Mouse (Mus musculus): ENCODE results near the gene Catsper2.

Catsper2 gene

DNA sequence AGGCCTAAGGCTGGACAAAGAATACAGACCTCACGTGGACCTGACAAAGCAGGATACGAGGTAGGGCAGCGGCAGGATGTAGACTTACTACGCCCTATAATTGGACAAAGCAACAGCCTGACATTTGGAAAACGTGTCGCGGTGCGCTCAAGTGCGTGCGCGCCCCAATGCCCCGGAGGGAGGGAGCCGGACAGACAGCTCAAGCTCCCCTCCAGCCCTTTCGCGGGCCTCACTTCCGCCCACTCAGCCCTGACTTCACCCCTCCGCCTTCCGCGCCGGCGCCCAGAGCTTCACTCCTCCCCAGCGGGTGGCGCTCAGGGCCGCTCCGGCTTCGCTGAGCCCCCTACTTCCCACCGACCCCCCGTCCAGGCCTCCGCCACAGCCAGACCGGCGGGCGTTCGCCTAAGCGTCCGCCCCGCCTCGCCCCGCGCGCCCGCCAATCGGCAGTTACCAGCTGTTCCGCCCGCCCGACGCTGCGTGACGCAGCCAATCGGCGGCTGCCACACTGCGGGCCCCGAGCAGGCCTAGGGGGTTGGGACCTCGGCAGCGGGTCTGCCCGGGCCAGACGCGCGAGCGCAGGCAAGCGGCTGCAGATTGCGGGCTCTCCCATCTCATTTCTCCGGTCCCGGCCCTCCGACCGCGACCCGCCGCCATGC lies at the start of gene Catsper2, which contains the start of gene Pdia3:
Gene Catsper2 (minus strand): TSS at position 406 of the 656 bp plus-strand sequence.
Gene Pdia3 (plus strand): TSS at position 389 of the 656 bp plus-strand sequence.
- peak; percentile 89 for DNase-seq (ENCODE audit: low spot score)

DNA sequence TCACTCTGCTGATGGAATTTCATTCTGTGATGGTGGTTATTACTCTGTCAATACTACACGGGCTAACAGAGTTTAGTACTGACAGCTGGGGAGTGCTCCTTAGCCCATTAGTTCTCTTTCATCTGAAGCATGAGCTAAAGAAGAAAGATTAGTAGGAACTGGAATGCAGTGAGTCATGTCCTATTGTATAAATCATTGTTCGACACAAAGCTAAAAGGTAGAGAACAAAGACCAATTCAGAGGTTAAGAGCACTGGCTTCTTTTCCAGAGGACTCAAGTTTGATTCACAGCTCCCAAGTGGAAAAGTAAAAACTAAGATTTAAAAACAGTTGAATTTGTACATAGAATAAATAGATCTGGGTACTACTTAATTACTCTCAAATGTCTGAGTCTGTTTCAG lies 46.5 kb upstream of the Catsper2 start:
- DNase-seq (ENCODE audit: low spot score) = no peak

DNA sequence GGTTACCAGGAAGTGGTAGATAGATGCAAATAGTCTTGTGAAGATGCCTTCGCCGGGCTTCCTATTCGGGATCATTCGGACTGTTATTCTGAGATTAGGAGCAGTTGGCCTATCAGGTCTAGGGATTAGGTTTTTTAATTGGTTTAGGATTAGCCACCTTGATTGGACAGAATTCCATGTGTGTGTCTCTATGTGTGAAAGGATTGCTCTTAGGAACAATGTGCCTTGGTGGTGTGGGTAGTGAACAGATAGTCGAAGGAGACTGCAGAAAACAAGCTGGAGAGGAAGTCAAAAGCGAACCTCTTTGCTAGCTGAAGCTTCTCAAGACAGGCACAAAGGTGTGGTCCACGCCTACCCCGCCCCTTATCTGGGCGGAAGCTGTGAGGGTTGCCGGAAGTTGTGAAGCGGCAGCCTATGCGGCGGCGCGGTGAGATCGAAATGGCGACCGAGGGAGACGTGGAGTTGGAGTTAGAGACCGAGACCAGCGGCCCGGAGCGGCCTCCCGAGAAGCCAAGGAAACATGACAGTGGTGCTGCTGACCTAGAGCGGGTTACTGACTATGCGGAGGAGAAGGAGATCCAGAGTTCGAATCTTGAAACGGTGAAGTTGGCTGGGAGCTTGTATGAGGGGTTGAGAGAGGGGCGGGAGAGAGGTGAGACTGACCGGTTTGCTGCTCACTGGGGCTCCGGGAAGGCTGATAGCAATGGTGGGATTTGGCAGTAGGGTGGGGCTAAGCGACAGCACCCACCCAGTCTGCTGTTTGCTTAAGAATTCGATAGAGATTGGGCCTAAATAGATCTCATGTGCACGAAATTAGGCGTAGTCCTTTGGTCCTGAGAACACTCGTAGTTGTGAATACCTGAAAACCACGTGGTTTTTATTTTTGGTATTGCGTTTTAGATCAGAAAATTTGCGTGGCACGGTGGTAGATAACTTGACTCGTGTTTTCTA lies 43.4 kb upstream of the Catsper2 start, which contains the start of gene Serinc4:
Gene Serinc4 (minus strand): TSS at position 90 of the 951 bp plus-strand sequence.
- DNase-seq (ENCODE audit: low spot score) = peak; percentile 62

DNA sequence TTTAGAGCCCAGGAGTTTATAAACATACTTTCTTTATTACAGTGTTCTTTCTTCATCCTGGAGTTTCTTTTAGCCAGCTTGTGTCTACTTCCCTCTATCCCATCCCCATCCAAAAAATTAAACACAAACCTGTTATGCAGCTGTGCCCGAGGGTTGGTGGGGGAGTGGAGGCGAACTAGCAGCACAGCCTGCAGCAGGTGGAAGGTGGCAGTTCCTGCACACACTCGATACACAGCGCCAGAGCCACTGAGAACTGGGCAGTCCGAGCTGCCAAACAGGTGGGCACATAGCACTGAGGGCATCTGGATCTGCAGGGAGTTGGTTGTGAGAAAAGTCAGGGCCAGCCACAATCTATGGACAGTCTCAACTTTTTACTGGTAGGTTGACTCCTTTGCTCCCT lies 41.9 kb upstream of the Catsper2 start:
- DNase-seq (ENCODE audit: low spot score) = no peak

DNA sequence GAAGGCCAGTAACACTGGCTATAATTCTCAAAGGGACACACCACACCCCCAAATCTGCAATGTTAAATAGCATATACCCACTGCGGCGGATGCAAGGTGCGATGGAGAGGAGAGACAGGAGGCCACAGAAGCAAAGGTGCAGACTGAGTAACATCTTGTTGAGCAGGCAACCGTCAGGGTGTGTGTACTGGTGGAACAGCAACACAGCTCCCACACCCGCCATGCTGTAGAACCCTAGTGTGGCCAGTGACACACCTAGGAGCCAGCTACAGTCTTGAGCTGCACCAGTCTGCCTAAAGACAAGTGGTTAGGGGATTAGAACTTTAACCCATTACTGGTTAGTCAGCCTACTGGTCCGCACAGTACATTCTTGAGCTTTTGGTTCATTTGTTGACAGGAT lies 40.3 kb upstream of the Catsper2 start:
- no peak for DNase-seq (ENCODE audit: low spot score)

DNA sequence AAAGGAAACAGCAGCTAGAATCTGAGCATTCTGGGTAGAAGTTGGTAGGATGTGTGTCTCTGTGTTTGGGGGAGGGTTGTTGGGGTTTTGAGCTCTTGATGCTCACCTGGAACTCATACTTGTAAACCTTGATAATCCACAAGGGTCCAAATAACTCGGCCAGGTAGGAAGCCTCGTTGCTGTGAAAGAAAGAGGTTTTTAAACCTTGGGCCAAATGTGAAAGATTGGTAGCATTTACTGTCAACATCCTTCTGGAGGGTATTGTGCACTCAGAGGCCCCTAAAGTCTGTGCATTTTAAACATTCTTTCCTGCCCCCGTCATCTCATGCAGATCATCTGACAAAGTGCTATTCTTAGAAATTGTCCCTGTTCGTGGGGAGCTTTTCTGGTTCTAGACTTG lies 39.4 kb upstream of the Catsper2 start, which contains the start of gene Hypk:
Gene Hypk (plus strand): TSS at position 301 of the 400 bp plus-strand sequence.
- DNase-seq (ENCODE audit: low spot score) = no peak

DNA sequence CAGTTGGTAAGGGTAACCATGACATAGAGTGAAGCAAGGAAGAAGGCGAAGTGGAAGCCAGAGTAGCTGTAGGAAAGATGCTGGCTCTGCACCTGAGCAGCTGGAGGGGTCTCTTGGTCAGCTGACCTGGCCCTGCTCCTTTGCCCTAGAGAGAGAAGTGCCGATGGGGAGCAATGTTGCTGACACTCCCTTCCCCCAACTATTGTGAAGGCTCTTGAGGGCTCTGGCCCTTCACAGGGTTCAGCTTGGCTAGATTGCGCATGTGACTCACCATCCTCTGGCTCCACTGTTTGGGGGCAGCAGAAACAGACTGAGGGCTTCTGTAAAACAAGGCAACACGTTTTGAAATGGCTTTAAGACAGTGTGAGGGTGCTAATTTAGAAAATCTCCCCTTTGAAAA lies 38.8 kb upstream of the Catsper2 start:
- DNase-seq (ENCODE audit: low spot score) = no peak

DNA sequence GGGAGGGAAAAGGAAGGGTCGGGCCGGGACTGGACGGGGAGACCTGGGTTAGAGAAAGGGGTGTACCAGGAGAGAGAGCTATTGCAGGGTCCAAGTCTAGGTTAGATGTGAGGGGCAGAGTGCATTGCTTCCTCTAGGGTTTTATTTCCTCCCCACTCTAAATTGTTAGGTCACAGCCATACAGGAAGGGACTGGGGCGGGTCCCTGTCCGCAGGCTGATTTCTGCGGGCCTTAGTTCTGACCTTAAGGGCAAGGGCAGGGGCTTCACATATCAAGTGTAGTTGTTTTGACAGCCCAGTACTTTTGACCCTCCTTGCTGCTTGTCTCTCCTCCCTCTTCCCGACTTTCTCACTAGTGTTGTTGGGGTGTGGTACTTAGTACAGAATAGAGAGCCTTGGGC lies 36.5 kb upstream of the Catsper2 start:
- DNase-seq (ENCODE audit: low spot score) = no peak

DNA sequence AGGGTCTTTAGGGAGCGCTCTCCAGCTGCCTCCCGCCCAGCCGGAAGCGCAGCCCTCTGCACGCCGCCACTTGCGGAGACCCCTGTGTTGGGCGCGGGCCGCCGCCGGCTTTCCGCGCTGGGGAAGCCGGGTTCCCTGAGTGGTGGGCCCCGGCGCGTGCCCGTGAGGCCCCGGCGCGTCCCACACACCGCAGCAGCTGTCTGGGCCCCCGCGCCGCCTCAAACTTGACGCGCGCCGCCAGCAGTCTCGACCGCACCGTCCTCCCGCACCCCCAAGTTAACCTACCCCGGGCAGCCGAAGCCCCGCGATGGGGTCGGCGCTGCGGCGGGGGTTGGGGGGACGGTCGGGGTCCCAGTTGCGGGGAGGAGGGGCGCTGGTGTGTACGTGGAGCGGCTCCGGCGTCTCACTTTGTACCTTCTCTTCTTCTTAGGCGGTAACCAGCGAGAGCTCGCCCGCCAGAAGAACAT lies 36.0 kb upstream of the Catsper2 start:
- no peak for DNase-seq (ENCODE audit: low spot score)

DNA sequence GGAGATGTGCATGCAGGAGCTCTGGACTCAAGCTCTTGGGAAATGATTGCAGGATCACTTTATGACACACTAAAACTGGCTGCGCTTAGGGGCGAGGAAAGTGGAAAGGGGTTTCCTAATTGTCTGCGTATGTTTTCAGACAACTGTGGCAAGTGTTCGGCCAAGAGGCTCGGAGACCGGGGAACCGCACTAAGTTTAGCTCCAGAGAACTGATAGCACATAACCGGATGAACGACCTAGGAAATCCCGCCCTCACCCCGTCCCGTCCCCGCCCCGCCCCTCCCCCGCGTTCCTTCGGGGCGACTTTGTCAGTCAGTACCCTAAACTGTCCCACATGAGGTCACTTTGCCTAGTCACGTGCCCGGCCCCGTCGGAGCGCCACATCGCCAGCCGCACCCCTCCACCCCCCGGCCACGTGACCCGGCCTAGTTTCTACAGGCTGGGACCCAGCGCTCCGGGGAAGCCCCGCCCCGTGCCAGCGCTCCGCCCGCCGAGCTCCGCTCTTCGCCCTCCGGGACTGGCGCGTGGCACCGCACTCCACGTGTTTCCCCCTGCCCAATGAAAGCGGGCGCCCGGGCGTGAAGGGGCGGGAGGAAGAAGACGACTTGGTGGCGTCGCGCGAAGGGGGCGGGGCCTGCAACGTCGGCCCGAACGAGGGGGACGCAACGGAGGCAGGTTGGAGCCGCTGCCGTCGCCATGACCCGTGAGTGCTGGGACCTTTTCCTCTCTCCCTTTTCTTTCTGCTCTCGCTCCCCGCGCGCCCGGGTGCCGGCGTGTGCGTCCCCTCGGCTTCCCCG lies 35.3 kb upstream of the Catsper2 start, which contains the start of gene Serf2:
Gene Serf2 (plus strand): TSS at position 457 of the 797 bp plus-strand sequence.
- DNase-seq (ENCODE audit: low spot score) = peak; percentile 99

DNA sequence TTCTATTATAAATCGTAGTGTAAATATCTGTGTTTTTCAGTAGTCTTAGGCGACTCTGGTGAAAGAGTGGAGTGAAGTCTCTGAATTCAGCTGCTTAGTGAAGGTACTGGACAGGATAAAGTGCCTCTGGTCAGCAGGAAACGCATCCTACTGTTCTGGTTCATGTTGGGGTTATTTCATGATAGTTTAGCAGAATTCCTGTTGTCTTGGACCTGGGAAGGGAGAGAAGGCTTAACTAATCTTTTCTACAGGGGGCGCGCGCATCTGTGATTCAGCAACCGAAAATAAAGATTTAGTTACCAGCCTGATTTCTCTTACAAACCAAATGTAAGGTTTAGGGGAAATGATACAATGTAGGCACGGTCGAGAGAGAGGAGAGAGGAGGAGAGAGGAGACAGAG lies 34.5 kb upstream of the Catsper2 start:
- no peak for DNase-seq (ENCODE audit: low spot score)

DNA sequence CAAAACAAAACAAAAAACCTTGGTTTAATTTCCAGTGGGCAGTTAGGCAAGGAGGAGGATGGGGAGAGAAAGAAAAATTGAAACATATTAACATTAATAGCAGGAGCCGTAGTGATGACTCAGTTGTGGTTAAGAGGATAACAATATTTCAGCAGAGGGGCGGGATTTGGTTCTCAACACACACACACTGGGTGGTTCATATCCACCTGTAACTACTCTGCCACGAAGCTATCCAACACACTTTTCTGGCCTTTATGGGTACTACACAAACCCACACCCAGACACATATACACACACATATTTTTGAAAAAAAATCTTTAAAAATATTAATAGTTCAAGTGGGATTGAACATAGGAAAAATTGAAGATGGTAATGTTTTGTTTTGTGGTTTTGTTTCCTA lies 33.4 kb upstream of the Catsper2 start:
- no peak for DNase-seq (ENCODE audit: low spot score)

DNA sequence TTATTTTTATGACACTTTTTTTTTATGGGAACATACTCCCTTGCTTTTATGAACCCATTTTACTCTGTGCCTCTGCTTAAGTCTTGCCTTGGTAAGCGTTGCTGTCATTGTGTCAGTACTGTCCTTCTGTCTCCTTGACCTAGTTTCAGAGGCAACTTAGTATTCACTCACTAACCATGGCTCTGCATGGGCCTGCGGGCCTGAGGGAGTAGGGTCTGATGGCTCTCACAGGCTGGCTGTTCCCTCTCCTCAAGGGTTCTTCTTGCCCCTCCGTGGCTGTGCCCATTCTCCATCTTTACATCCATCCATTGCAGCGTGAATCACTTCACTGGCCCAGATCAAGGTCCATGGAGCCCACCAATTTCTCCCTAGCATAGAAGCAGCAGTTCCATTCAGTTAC lies 32.9 kb upstream of the Catsper2 start:
- DNase-seq (ENCODE audit: low spot score) = no peak

DNA sequence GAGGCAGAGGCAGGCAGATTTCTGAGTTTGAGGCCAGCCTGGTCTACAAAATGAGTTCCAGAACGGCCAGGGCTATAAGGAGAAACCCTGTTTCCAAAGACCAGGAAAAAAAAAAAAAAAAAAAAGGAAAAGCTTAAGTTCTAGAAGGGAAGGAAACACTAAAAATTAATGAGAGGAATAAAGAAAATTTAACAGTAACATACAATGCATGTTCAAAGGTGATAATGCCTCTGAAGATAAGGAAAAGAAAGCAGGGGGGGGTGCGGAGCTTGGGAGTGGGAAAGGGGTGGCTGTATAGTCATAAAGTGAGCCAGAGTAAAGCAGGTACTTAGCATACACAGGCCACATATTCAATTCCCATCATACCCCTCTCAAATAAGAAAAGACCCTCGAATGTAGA lies 31.5 kb upstream of the Catsper2 start:
- DNase-seq (ENCODE audit: low spot score) = no peak

DNA sequence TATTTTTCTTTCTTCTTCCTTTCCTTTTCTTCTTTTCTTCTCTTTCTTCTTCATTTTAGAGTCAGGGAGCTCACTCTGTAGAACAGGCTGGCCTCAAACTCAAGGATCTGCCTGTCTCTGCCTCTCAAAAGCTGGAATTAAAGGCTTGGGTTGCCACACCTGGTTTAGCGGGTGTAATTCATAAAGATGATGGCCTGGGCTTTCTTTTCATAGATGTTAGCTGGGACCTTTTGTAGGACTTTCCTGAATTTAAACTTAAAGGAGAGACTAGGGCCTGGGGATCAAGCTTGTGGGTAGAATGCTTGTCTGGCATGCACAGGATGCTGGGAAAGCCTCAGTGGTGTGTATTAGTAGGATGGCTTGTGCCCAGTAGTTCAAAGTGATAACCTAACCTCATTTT lies 30.6 kb upstream of the Catsper2 start, which contains the start of gene Ell3:
Gene Ell3 (minus strand): TSS at position 101 of the 400 bp plus-strand sequence.
- DNase-seq (ENCODE audit: low spot score) = no peak

DNA sequence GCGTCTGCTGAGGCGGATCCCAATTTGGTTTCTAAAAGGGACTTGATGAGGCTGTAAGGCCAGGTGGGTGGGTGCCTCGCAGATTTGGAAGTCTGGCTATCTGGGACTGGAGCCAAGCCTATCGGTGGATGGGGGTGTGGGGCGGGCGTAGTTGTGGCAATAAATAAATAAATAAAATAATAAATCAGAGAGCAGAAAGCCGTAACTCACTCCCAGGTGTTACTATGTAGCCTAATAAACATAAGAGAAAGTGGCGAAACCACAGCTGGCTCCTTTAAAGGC lies 29.4 kb upstream of the Catsper2 start:
- DNase-seq (ENCODE audit: low spot score) = no peak

DNA sequence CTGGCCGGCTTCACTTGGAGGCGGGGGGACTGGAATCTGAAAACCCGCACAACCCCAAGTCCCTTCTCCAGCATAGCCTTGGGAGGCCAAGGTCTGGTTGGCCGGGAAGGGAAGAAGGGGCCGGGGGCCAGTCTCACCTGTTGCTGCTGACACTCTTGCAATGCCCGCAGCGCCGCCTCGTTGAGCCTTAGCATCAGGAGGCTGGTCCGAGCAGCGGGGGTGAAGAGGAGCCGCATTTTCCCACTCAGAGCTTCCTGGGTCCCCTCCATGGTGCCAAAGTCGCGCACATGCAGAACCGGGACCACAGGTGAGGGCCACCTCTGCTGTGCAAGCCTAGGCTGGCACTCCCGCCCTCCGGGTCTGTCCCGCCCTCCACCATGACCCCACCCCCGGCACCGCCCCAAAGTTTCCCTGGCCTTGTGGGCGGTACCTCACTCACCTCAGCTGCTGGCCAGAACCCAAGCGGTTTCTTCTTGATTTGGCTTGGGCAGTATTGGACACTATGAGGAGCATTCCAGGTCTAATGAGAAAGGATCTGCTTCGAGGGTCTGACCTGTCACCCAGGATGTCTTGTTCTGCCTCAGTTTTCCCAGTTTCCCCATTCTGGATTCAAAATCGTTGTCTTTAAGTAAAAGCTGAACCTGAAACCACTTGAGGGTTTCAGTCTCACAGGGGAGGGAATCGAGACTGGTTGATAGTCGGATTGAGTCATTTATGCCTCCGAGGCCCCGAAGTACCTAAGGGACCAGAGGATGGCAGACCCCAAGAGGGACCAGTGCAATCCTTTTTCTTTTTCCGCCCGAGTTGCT lies 28.9 kb upstream of the Catsper2 start:
- no peak for DNase-seq (ENCODE audit: low spot score)

DNA sequence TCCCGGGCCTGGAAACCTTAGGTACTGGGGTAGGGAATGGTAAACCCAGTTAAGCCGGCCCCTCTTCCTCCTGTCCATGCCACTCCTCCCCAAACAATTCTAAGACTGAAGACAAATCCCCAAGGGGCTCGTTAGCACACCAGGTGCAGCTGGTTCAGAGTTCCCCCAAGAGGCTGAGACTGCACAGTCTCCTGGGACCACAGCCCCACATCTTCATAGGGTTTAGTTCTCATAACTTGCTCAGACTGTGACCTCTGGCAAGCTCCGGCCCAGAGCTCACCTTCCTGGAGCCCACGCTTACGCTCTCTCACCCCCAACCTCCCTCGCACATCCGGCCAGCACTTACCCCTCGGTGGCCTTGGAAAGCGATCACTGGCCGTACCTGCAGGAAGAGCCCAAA lies 28.2 kb upstream of the Catsper2 start:
- DNase-seq (ENCODE audit: low spot score) = no peak

DNA sequence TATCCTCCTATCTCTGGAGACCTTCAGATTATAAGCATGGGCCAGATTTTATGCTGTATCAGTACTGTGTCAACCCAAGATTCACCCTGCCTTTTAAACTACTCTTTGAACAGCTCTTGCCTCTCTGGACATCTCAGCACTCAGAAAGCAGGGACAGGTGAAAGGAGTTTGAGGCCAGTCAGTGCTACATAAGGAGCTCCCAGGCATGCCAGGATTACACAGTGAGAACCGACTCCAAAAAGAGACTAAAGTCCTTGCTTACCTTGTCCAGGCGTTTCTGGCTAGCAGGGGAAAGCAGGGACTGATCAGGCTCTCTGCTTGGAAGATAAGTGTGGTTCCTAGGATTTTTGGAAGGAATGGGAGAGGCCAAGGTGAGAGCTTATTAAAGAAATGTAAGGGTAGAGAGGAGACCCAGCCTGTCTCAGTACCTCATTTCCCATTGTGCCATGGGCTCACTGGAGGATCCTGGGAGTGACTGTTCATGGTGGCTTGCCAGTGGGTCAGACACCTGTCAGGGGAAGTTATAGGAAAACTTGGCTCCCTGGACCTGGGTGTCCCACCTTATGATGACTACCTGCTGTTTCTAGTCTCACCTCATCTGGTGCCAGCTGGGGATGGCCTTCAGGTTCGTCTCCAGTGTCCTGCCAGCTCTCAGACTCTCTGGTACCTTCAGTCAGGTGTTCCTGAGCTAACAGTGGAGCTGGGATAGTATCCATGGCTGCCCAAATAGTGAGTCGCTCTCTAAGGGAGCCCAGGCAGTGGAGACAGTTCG lies 27.4 kb upstream of the Catsper2 start:
- DNase-seq (ENCODE audit: low spot score) = no peak

DNA sequence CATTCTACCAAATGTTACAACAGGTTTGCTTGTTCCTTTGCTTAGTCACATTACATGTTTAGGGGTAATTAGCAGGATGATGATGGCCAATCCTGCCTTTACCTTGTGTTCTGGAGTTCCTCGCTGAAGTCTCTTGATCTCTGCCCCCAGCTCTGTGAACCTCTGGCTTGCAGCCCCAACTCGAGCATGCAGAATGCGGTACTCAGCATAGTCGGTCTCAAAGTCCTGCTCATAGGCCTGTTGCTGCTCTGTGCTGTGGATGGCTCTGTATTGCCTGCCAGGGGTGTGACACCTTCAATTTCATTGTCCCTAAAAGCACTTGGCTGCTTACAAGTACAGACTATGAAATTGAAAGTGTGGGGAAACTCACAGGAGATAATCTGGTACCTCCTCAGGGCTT lies 26.2 kb upstream of the Catsper2 start:
- DNase-seq (ENCODE audit: low spot score) = no peak

DNA sequence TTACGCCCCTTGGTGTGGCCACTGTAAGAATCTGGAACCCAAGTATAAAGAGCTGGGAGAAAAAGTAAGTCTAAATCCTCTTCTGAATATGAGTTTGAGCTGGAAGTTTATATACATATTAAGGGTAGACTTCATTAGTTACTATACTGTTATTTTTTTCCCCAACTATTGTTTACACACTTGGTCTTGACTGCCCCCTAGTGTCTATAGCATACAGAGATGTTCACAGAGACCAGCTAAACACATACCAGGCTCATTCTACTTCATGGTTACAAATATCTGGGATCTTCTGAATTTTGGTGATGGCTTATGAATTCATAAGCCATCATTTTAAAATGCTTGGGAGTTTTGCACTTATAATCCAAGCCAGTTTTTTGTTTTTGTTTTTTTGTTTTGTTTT lies 21.3 kb upstream of the Catsper2 start:
- no peak for DNase-seq (ENCODE audit: low spot score)
